Mouse (Mus musculus): ENCODE results near the gene Entpd3. TPM values are rescaled to one million over a fixed set of nuclear protein-coding genes. Genes with fewer than 3 reads are reported as not detected.

Gene Entpd3
- polyA plus RNA-seq, 1 experiment from 2014 or later: 1.9 TPM

Other genes with a start within 250 kb of the Entpd3 start
- gene Myrip, start 238.3 kb upstream of the Entpd3 start, polyA plus RNA-seq (2015; fragmentation: Nextera tagmentation; extraction: Ambion mirVana): 1.5 and 2.3 TPM in 2 replicates
- 495 and 511 TPM in 2 replicates for gene Eif1b, start 47.6 kb upstream of the Entpd3 start, polyA plus RNA-seq (2015; fragmentation: Nextera tagmentation; extraction: Ambion mirVana)
- gene Rpl14, start 31.6 kb downstream of the Entpd3 start, polyA plus RNA-seq (2015; fragmentation: Nextera tagmentation; extraction: Ambion mirVana): 406 and 432 TPM in 2 replicates

Data from forebrain, embryonic 15.5 days (tissue).